Mouse (Mus musculus) testis, adult 2 months (tissue): ENCODE results near the gene D6Wsu163e. TPM values are rescaled to one million over a fixed set of nuclear protein-coding genes. Genes with fewer than 3 reads are reported as not detected.

Experiments
- H3K27ac ChIP-seq: fragments of 200-500 bp; 2 replicates; pipeline ENCODE4 v1.5.1; 2012; ENCODE audit warnings: low read depth, low read length; ENCODE audit not compliant: control insufficient read depth, insufficient read depth
- H3K27me3 ChIP-seq: fragments of 200-500 bp; 2 replicates; pipeline ENCODE4 v1.6.1; 2012; ENCODE audit warnings: mild to moderate bottlenecking, low read length, moderate library complexity; ENCODE audit not compliant: control insufficient read depth, insufficient read depth
- H3K36me3 ChIP-seq: fragments of 200-500 bp; 2 replicates; pipeline ENCODE4 v1.6.1; 2012; ENCODE audit warnings: mild to moderate bottlenecking, low read length; ENCODE audit not compliant: control insufficient read depth, insufficient read depth
- H3K4me1 ChIP-seq: fragments of 200-500 bp; 2 replicates; pipeline ENCODE4 v1.6.1; 2012; ENCODE audit warnings: low read length; ENCODE audit not compliant: control insufficient read depth, insufficient read depth
- H3K4me3 ChIP-seq: fragments of 200-500 bp; 2 replicates; pipeline ENCODE4 v1.5.1; 2012; ENCODE audit warnings: low read depth, mild to moderate bottlenecking, low read length, moderate library complexity, mixed read lengths; ENCODE audit not compliant: control insufficient read depth
- CTCF ChIP-seq: fragments of 200-500 bp; IDR thresholded peaks from 2 replicates; pipeline ENCODE4 v1.5.1; 2012; ENCODE audit warnings: low read depth, mild to moderate bottlenecking, inconsistent platforms, low read length, moderate library complexity; ENCODE audit not compliant: control insufficient read depth, insufficient read depth, insufficient replicate concordance
- POLR2A ChIP-seq: fragments of 200-500 bp; IDR thresholded peaks from 2 replicates; pipeline ENCODE4 v1.6.1; 2012; ENCODE audit warnings: low read depth, mild to moderate bottlenecking, inconsistent platforms, low read length, moderate library complexity; ENCODE audit not compliant: control insufficient read depth
- polyA plus RNA-seq: library from polyadenylated mRNA; depleted of rRNA; stranded (reverse); fragments of >200 nt; gene quantifications from 2 replicates; pipeline ENCODE4 v1.2.3, GENCODE M21; 2012

D6Wsu163e gene
- polyA plus RNA-seq, 1 experiment: 3.4 TPM

DNA sequence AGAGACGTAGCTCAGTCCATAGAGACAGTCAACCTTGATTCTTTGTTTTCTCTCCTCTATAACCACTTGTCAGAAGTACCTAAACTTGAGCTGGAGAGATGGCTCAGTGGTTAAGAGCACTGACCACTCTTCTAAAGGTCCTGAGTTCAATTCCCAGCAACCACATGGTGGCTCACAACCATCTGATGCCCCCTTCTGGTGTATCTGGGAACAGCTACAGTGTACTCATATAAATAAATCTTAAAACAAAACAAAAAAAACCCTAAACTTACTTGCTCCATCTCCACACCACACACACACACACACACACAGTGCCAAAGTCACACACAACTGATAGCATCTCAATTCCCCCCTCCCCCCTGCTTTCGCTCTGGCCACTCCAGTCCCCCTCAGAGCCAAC, 1.7 kb upstream of the D6Wsu163e start:
- peak overlapping the region; percentile 21 for H3K4me3 ChIP-seq
- no peaks in the 10 kb centered on the region for H3K27me3 ChIP-seq
- H3K36me3 ChIP-seq: peaks cover 1% of the 10 kb centered on the region; the same call in 1 of the 2 replicates
- H3K4me1 ChIP-seq: peaks cover 3% of the 10 kb centered on the region; the same call in 1 of the 2 replicates
- no peak for TF ChIP-seq POLR2A
- TF ChIP-seq CTCF: no peak
- H3K27ac ChIP-seq: no peak overlapping the region

GRCm38 (mm10) chr6:126938853-126939486, 792 bp upstream of the D6Wsu163e start:
- H3K36me3 ChIP-seq: peaks cover 1% of the 10 kb centered on the region; the same call in 1 of the 2 replicates
- peak overlapping the region; percentile 90 for H3K27ac ChIP-seq
- TF ChIP-seq POLR2A (no peak), CTCF (no peak)
- H3K4me1 ChIP-seq: peaks cover 3% of the 10 kb centered on the region; the same call in 1 of the 2 replicates
- H3K27me3 ChIP-seq: no peaks in the 10 kb centered on the region
- H3K4me3 ChIP-seq: peak overlapping the region; percentile 97

- no peak overlapping the region; the same call in 1 of the 2 replicates for H3K4me3 ChIP-seq
- no peaks in the 10 kb centered on the region; the same call in 1 of the 2 replicates for H3K36me3 ChIP-seq
- no peak for TF ChIP-seq POLR2A
- TF ChIP-seq CTCF: no peak
- 0 out of 2 replicates have a peak overlapping the region, but pooled peaks have one; percentile 32 for H3K27ac ChIP-seq
- H3K27me3 ChIP-seq: no peaks in the 10 kb centered on the region
- peaks cover 3% of the 10 kb centered on the region; the same call in 1 of the 2 replicates for H3K4me1 ChIP-seq
Observed at GRCm38 (mm10) chr6:126940451-126940850, 689 bp downstream of the D6Wsu163e start.

DNA sequence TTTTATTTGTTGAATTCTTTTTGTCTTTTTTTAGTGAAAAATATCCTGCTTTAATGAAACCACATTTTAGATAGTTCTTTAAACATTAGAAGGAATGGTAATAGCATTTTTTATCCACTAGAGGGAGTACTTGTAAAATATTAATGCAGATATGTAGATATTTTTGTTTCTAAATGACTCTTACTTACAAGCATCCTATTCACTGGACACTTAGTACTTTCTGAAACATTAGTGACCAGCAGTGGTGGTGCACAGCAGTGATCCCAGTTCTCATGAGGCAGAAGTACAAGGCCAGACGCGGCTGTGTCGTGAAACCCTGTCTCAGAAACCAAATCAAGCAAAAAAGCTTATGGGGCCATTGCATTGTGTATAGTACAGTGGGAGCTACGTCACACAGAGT, 8.6 kb downstream of the D6Wsu163e start:
- Histone ChIP-seq H3K27me3 (no peaks in the 10 kb centered on the region), H3K36me3 (peaks cover 2% of the 10 kb centered on the region; the same call in 1 of the 2 replicates), H3K27ac (no peak overlapping the region), H3K4me1 (no peaks in the 10 kb centered on the region), H3K4me3 (no peak overlapping the region)
- no peak for TF ChIP-seq CTCF
- no peak for TF ChIP-seq POLR2A

DNA sequence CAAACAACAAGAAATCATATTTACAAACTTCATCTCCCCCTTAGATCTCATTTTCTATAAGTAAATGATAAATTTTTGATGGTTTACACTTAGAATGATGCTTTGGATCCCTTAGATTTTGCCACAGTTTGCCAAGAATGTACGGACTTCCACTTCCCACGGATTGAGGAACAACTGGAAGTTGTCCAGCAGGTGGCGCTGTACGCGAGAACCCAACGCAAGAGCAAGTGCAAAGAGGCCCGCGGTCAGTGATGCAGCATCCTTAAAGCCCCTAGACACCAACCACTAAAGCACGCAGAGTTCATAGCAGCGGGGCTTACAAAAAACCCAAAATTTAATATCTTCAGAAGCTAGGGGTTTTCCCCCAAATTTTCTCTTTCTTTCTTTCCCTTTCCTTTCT, 16.0 kb downstream of the D6Wsu163e start:
- Histone ChIP-seq H3K27me3 (no peaks in the 10 kb centered on the region), H3K4me3 (no peak overlapping the region), H3K27ac (no peak overlapping the region), H3K4me1 (no peaks in the 10 kb centered on the region), H3K36me3 (no peaks in the 10 kb centered on the region; the same call in none of the 2 replicates)
- TF ChIP-seq CTCF: peak; percentile 90; the same call in 1 of the 2 replicates
- TF ChIP-seq POLR2A: no peak

- TF ChIP-seq CTCF (0 out of 2 replicates have a peak, but pooled peaks have one; percentile 3), POLR2A (no peak)
- no peak overlapping the region for H3K4me3 ChIP-seq
- no peaks in the 10 kb centered on the region for H3K27me3 ChIP-seq
- H3K27ac ChIP-seq: no peak overlapping the region
- H3K4me1 ChIP-seq: no peaks in the 10 kb centered on the region
- H3K36me3 ChIP-seq: peaks cover 4% of the 10 kb centered on the region
Observed at GRCm38 (mm10) chr6:126961371-126962018, 21.7 kb downstream of the D6Wsu163e start.

GRCm38 (mm10) chr6:126962709-126963108, 22.9 kb downstream of the D6Wsu163e start:
- Histone ChIP-seq H3K4me3 (no peak overlapping the region), H3K36me3 (peaks cover 4% of the 10 kb centered on the region), H3K27ac (no peak overlapping the region), H3K27me3 (no peaks in the 10 kb centered on the region), H3K4me1 (no peaks in the 10 kb centered on the region)
- TF ChIP-seq POLR2A (no peak), CTCF (no peak)
